Mouse (Mus musculus): Measurements from ENCODE around the gene Timm8a2. TPM values are rescaled to one million over a fixed set of nuclear protein-coding genes. Genes with fewer than 3 reads are reported as not detected.

Gene Timm8a2
- polyA plus RNA-seq, 1 experiment from 2014 or later, result not detected

- WGBS, result 45% methylated on average over 11 of the region's 11 CpGs
- Histone ChIP-seq H3K27ac (ENCODE audit: low read depth) (no peak overlapping the region), H3K27me3 (replicated peaks; ENCODE audit: control insufficient read depth, insufficient read depth, low read length) (no peaks in the 10 kb centered on the region), H3K36me3 (ENCODE audit: control insufficient read depth, insufficient read depth, low read length) (no peaks in the 10 kb centered on the region), H3K4me3 (ENCODE audit: low read depth, low read length) (no peak overlapping the region), H3K9ac (ENCODE audit: low read length) (no peak overlapping the region), H3K4me1 (replicated peaks; ENCODE audit: control insufficient read depth, insufficient read depth, low read length) (no peaks in the 10 kb centered on the region), H3K9me3 (ENCODE audit: control insufficient read depth, low read length) (no peaks in the 10 kb centered on the region), H3K4me2 (ENCODE audit: low read length) (no peak overlapping the region)
- DNase-seq (ENCODE audit: low spot score) (peak; percentile 60), ATAC-seq (replicated peaks; ENCODE audit: low FRiP score, low TSS enrichment, low read depth) (no peak)
Measured at GRCm38 (mm10) chr14:122068801-122069695, 34.6 kb downstream of the Timm8a2 start.

GRCm38 (mm10) chr14:122069948-122070347 lies 35.5 kb downstream of the Timm8a2 start:
- no peak overlapping the region for H3K27ac ChIP-seq (ENCODE audit: low read depth)
- H3K4me3 ChIP-seq (ENCODE audit: low read depth, low read length), result no peak overlapping the region
- ATAC-seq (replicated peaks; ENCODE audit: low FRiP score, low TSS enrichment, low read depth) (no peak), DNase-seq (ENCODE audit: low spot score) (no peak)
- H3K36me3 ChIP-seq (ENCODE audit: control insufficient read depth, insufficient read depth, low read length), result no peaks in the 10 kb centered on the region
- no peaks in the 10 kb centered on the region for H3K4me1 ChIP-seq (replicated peaks; ENCODE audit: control insufficient read depth, insufficient read depth, low read length)
- WGBS, result 66% methylated on average over 3 of the region's 3 CpGs
- H3K4me2 ChIP-seq (ENCODE audit: low read length), result no peak overlapping the region
- no peak overlapping the region for H3K9ac ChIP-seq (ENCODE audit: low read length)
- H3K9me3 ChIP-seq (ENCODE audit: control insufficient read depth, low read length), result no peaks in the 10 kb centered on the region
- H3K27me3 ChIP-seq (replicated peaks; ENCODE audit: control insufficient read depth, insufficient read depth, low read length), result no peaks in the 10 kb centered on the region

- Histone ChIP-seq H3K9me3 (ENCODE audit: control insufficient read depth, low read length) (no peaks in the 10 kb centered on the region), H3K27ac (ENCODE audit: low read depth) (no peak overlapping the region), H3K9ac (ENCODE audit: low read length) (no peak overlapping the region), H3K4me1 (replicated peaks; ENCODE audit: control insufficient read depth, insufficient read depth, low read length) (no peaks in the 10 kb centered on the region), H3K4me2 (ENCODE audit: low read length) (no peak overlapping the region), H3K27me3 (replicated peaks; ENCODE audit: control insufficient read depth, insufficient read depth, low read length) (no peaks in the 10 kb centered on the region), H3K36me3 (ENCODE audit: control insufficient read depth, insufficient read depth, low read length) (no peaks in the 10 kb centered on the region), H3K4me3 (ENCODE audit: low read depth, low read length) (no peak overlapping the region)
- 87% methylated on average over 5 of the region's 5 CpGs for whole genome bisulfite sequencing
- ATAC-seq (replicated peaks; ENCODE audit: low FRiP score, low TSS enrichment, low read depth) (no peak), DNase-seq (ENCODE audit: low spot score) (no peak)
Measured at GRCm38 (mm10) chr14:122073422-122073821, 38.9 kb downstream of the Timm8a2 start.

- DNase-seq (ENCODE audit: low spot score) (no peak), ATAC-seq (replicated peaks; ENCODE audit: low FRiP score, low TSS enrichment, low read depth) (no peak)
- Histone ChIP-seq H3K27ac (ENCODE audit: low read depth) (no peak overlapping the region), H3K27me3 (replicated peaks; ENCODE audit: control insufficient read depth, insufficient read depth, low read length) (no peaks in the 10 kb centered on the region), H3K4me2 (ENCODE audit: low read length) (no peak overlapping the region), H3K9me3 (ENCODE audit: control insufficient read depth, low read length) (no peaks in the 10 kb centered on the region), H3K4me1 (replicated peaks; ENCODE audit: control insufficient read depth, insufficient read depth, low read length) (no peaks in the 10 kb centered on the region), H3K9ac (ENCODE audit: low read length) (no peak overlapping the region), H3K4me3 (ENCODE audit: low read depth, low read length) (no peak overlapping the region), H3K36me3 (ENCODE audit: control insufficient read depth, insufficient read depth, low read length) (no peaks in the 10 kb centered on the region)
- 73% methylated on average over 10 of the region's 10 CpGs for WGBS
Measured at GRCm38 (mm10) chr14:122074360-122074759, 39.9 kb downstream of the Timm8a2 start.

GRCm38 (mm10) chr14:122075485-122076200 lies 41.2 kb downstream of the Timm8a2 start:
- no peak overlapping the region for H3K4me2 ChIP-seq (ENCODE audit: low read length)
- no peak for ATAC-seq (replicated peaks; ENCODE audit: low FRiP score, low TSS enrichment, low read depth)

GRCm38 (mm10) chr14:122077017-122077416 lies 42.5 kb downstream of the Timm8a2 start:
- ATAC-seq (replicated peaks; ENCODE audit: low FRiP score, low TSS enrichment, low read depth), result no peak
- WGBS, result 81% methylated on average over 3 of the region's 3 CpGs
- no peaks in the 10 kb centered on the region for H3K9me3 ChIP-seq (ENCODE audit: control insufficient read depth, low read length)

More at GRCm38 (mm10) chr14:122075485-122076200, 41.2 kb downstream of the Timm8a2 start:
- Histone ChIP-seq H3K4me3 (ENCODE audit: low read depth, low read length) (no peak overlapping the region), H3K9ac (ENCODE audit: low read length) (no peak overlapping the region), H3K36me3 (ENCODE audit: control insufficient read depth, insufficient read depth, low read length) (no peaks in the 10 kb centered on the region), H3K9me3 (ENCODE audit: control insufficient read depth, low read length) (no peaks in the 10 kb centered on the region), H3K27me3 (replicated peaks; ENCODE audit: control insufficient read depth, insufficient read depth, low read length) (no peaks in the 10 kb centered on the region), H3K27ac (ENCODE audit: low read depth) (no peak overlapping the region), H3K4me1 (replicated peaks; ENCODE audit: control insufficient read depth, insufficient read depth, low read length) (no peaks in the 10 kb centered on the region)
- no peak for DNase-seq (ENCODE audit: low spot score)
- WGBS, result 81% methylated on average over 21 of the region's 21 CpGs

GRCm38 (mm10) chr14:122079428-122079827 lies 45.0 kb downstream of the Timm8a2 start:
- no peak overlapping the region for H3K4me3 ChIP-seq (ENCODE audit: low read depth, low read length)
- no peak for ATAC-seq (replicated peaks; ENCODE audit: low FRiP score, low TSS enrichment, low read depth)
- peak; percentile 77 for DNase-seq (ENCODE audit: low spot score)
- H3K9me3 ChIP-seq (ENCODE audit: control insufficient read depth, low read length), result no peaks in the 10 kb centered on the region; the same call in 1 of the 2 replicates
- no peaks in the 10 kb centered on the region for H3K36me3 ChIP-seq (ENCODE audit: control insufficient read depth, insufficient read depth, low read length)
- no peak overlapping the region for H3K27ac ChIP-seq (ENCODE audit: low read depth)
- no peak overlapping the region for H3K9ac ChIP-seq (ENCODE audit: low read length)
- H3K4me2 ChIP-seq (ENCODE audit: low read length), result no peak overlapping the region
- 56% methylated on average over 6 of the region's 6 CpGs for WGBS
- no peaks in the 10 kb centered on the region for H3K27me3 ChIP-seq (replicated peaks; ENCODE audit: control insufficient read depth, insufficient read depth, low read length)
- H3K4me1 ChIP-seq (replicated peaks; ENCODE audit: control insufficient read depth, insufficient read depth, low read length), result no peaks in the 10 kb centered on the region

More at GRCm38 (mm10) chr14:122077017-122077416, 42.5 kb downstream of the Timm8a2 start:
- Histone ChIP-seq H3K36me3 (ENCODE audit: control insufficient read depth, insufficient read depth, low read length) (no peaks in the 10 kb centered on the region), H3K4me2 (ENCODE audit: low read length) (no peak overlapping the region), H3K4me1 (replicated peaks; ENCODE audit: control insufficient read depth, insufficient read depth, low read length) (no peaks in the 10 kb centered on the region), H3K27ac (ENCODE audit: low read depth) (no peak overlapping the region), H3K9ac (ENCODE audit: low read length) (no peak overlapping the region), H3K4me3 (ENCODE audit: low read depth, low read length) (no peak overlapping the region), H3K27me3 (replicated peaks; ENCODE audit: control insufficient read depth, insufficient read depth, low read length) (no peaks in the 10 kb centered on the region)
- DNase-seq (ENCODE audit: low spot score), result no peak

- Histone ChIP-seq H3K9ac (ENCODE audit: low read length) (no peak overlapping the region), H3K9me3 (ENCODE audit: control insufficient read depth, low read length) (peaks cover 3% of the 10 kb centered on the region; the same call in 1 of the 2 replicates), H3K27me3 (replicated peaks; ENCODE audit: control insufficient read depth, insufficient read depth, low read length) (no peaks in the 10 kb centered on the region), H3K4me3 (ENCODE audit: low read depth, low read length) (no peak overlapping the region), H3K36me3 (ENCODE audit: control insufficient read depth, insufficient read depth, low read length) (no peaks in the 10 kb centered on the region), H3K4me2 (ENCODE audit: low read length) (no peak overlapping the region), H3K4me1 (replicated peaks; ENCODE audit: control insufficient read depth, insufficient read depth, low read length) (no peaks in the 10 kb centered on the region), H3K27ac (ENCODE audit: low read depth) (no peak overlapping the region)
- DNase-seq (ENCODE audit: low spot score) (no peak), ATAC-seq (replicated peaks; ENCODE audit: low FRiP score, low TSS enrichment, low read depth) (no peak)
- WGBS, result 89% methylated on average over 5 of the region's 5 CpGs
Measured at GRCm38 (mm10) chr14:122079921-122080320, 45.4 kb downstream of the Timm8a2 start.

All from intestine, embryonic 14.5 days (tissue).